Mouse (Mus musculus) cerebellum, adult 11 months (tissue): ENCODE measurements at regions not wholly inside any gene's neighbourhood (a gene's known extent, or its start where the extent isn't known, plus 50 kb on each side); places are given as distances from the start of the nearest gene placed in this dataset.

Experiments
- DNase-seq: peaks from one replicate; pipeline ENCODE4 v3.0.0; 2022

DNA sequence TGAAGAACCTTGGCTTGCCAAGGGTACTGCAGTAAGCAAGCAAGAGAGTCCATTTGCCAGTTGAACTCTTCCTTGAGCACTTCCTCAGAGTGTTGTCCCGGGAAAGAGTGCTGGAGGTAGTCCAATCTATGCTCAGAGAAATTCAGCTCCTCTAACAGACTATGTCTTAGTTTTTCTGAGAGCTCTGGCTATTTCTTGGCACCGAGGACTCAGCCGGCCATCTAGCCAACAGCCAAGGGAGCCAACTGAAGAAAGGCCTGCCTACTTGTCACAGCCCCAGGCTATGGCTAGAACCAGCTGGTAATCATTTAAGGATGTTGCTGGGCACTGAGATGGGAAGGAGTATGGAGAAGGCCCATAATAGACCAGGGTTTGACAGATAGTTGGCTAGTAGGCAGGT lies 70.8 kb upstream of the Pja1 start:
- DNase-seq, result no peak

DNA sequence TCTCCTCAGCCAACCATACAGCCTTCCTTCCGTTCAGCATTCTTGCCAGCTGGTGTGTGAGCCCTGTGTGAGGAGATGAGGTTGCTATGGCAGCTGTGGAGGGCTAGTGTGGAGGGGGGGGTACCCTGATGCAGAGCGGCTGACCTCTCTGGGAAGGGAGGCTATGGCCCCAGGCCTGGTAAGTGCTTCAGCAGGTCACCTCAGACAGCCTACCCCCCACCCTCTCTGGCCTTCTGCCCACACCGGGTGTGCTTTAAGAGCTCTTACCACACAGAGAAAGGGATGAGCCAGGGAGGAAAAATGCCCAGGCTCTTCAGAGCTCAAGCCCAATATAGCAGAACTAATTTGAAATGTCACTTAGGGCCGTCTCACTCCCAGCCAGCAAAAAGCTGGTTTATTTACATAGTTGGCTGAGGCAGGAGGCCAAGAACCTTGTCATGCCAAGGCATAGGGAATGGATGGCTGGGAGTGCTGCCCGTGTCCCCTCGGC lies 69.1 kb upstream of the Pja1 start:
- no peak for DNase-seq

DNA sequence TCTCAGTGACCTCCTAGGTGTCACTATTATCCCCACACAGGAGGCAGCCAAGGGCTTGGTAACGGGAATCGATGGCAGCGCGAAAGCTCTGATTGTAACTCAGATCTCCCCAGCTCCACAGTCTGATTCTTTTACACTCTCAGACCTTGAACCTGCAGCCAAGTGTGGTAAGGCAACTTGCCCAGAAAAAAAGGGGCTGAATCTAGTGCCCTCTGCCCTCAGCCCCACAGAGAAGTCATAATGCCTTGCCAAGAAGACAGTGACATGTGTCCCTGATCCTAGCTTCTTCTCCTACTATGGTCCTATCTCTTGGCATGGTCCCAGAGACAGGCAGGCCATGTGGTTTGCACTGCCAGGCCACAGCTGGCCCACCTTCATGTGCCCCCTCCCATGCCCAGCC lies 68.6 kb upstream of the Pja1 start:
- DNase-seq, result no peak

DNA sequence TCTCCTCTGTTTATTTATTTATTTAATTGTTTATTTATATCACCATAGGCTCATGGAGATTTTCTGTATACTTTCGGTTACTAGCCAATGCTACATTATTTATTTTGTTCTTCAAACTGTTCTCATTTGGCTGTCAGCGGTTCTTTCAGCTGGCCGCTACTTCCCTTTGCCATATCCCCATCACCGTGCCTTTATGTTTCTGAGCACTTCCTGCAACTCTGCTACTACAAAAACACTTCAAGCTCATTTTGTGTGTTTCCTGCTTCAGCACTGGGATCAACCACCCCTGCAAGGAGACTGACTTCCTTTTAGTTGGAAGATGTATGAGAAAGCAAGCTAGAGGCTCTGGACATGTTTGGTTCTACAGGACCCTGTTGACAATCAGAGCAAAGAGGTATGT lies 66.7 kb upstream of the Pja1 start:
- no peak for DNase-seq

DNA sequence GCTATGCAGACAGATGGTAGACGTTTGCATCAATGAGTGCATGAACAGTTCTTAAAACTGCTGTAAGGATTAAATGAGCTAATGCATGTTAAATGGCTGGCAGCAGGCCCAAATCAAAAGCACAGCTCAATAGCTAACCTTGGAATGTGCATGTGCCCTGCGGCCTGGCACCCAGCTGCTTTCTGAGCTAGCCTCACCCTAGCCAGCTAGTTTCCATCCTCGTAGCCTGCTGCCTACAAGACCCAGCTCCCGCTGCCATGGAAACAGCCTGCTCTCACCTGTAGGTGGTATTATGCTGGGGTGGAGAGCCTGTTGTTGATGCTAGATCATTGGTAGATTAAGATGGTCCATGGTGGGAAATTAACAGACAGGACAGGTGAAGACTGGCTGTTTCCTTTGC lies 63.8 kb upstream of the Pja1 start:
- no peak for DNase-seq

DNA sequence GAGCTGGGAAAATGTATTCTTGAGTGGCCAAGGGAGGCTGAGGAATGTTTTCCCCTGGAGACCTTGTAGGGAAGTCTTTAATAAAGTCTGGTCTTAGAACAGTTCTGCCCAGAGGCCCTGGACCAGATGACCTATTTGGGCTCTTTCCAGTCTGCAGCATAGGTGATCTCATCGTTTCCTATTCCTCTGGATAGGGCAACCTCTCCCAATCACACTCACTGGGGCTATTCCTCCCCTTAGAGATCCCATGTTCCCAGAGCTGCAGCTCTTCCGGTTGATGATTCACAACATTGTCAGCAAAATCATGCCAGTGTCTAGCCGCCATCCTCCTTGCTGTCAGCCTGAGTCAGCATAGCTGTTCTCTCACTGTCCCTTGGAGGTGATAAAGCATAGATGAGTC lies 60.1 kb upstream of the Pja1 start:
- DNase-seq, result no peak

DNA sequence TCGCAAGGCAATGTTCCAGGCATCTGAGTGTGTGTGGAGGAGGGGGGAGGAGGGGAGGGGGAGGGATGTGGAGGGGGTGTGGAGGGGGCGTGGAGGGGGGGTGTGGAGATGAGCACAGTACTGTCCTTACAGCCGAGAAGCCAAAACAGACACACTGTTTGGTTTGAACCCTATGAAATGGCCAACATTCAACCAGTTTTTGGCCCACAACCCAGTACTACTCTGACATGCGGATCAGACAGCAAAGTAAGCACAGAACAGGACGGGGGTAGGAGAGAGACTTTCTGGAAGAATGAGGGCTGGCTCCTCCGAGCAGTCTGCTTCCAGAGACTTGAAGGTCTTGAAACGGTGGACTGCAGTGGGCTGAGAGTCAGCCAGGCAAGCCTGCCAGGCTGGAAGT lies 59.4 kb upstream of the Pja1 start:
- no peak for DNase-seq

DNA sequence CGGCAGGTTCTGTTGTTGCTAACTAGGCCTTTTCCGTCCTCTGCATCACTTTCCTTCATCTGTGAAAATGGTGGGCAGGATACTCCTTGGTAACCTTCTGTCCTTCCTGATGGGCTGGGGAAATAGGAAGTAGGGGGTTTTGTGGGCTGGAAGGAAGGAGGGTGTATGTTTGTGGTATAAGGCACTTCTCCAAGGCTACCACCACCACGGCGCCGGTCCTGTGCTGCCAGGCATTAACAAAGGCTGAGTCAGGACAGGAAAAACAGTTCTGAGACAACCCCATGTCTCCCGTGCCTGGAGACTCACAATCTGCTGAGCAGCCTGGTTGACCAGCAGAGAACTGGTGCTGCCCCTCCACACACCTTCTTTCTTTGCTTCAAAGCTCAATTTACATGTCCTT lies 52.2 kb upstream of the Pja1 start:
- DNase-seq, result no peak

DNA sequence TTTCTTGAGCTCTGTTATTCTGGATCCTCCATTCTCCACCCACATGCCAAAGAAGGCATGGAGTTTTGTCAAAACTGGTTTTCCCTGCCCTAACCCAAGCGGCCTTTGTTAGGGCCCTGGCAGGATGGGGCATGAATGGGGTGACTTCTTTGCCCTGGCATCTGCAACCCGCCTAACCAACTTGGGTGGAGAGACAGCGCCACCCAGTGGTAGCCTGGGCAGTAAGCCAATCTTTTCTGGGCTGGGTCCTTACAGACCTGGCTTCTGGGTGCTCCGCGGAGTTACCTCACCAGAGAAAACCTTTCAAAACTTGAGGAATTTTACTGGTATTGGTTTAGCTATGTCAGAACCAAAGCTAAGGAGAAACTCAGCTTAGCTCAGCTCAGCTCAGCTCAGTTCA lies 51.8 kb upstream of the Pja1 start:
- peak; percentile 54 for DNase-seq

DNA sequence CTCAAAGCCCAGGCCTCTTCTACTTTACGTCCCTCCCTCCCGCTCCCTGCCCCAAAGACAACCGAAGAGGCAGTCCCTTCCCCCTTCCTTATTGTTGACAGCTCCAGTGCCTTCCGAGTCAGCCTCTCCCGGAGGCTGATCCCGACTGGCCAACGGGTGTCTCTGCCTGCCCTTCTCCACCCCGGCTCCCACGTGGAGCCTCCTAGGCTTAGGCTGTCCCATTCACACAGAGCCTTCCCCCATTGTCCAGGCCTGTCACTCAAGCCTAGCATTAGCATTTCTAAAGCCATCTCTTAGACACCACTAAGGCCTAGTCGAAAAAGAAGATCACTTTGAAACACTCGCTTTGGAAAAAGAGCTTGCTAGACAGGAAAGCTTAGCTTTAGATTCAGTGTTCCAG lies 51.2 kb upstream of the Pja1 start:
- no peak for DNase-seq

DNA sequence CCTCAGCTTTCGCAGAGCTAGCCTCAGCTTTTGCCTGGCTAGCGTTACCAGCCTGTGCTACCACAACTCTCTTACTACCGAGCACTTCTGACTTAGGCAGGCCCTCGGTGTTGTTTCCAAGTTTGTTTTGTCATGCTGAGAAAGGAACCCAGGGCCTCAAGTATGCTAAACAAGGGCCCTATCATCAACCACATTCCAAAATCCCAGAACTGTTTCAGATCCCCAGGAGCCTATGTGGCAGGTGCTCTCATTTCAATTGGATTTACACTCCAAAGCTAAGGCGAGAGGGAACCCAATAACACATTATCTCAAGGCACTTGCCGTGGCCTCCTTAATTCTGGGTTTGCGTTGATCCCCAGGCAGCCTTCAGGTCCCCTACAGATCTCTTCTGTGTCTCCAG lies 50.8 kb upstream of the Pja1 start:
- no peak for DNase-seq
